9 mouse cellular contexts compared by ENCODE assay signal in the genomic region with DNA sequence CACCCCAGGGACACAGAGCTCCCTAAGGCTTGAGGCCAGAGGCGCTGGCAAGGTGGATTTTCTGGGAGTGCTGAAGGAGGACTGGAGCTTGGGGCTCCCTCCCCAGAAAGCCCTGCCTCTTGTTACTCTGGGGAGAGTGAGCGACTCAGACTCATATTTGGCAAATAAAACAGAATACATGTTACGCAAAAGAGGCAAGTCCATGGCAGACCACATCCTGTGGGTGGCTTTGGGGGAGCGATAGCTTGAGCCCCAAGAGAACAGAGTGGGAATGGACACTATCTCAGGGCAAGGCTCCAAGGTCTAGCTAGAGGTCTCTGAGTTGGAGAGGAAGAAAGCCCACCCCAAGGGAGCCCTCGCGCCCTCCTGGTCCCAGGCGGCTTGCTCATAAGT. TPM values are rescaled to one million over a fixed set of nuclear protein-coding genes. Genes with fewer than 3 reads are reported as not detected.
A peak's percentile ranks its signal among the peaks of the same experiment; 100 is the strongest.
DNase-seq lines count a peak whose midpoint lies in the region; ATAC-seq lines count a peak whose summit lies in the region.
"Had no signal": no experiment of that assay in that cellular context is flagged by ENCODE, and none has a peak within 500 bp of the region (broad histone marks: within the 10 kb centered on the region; RNA-seq: fewer than 3 reads in every experiment).

No protein-coding gene starts in this region.

- 74% methylated on average over 7 of the region's 7 CpGs for WGBS in midbrain, embryonic 14.5 days

- no peaks in the 10 kb centered on the region for H3K36me3 ChIP-seq in midbrain, embryonic 14.5 days (ENCODE audit: control insufficient read depth, insufficient read depth, low read length)
- H3K36me3 ChIP-seq: midbrain, embryonic 12.5 days had no signal

- H3K9me3 ChIP-seq in midbrain, embryonic 14.5 days (ENCODE audit: control insufficient read depth, low read length), result no peaks in the 10 kb centered on the region
- H3K9me3 ChIP-seq: midbrain, embryonic 12.5 days had no signal

- H3K4me1 ChIP-seq in midbrain, embryonic 14.5 days (ENCODE audit: control insufficient read depth, insufficient read depth, low read length), result peaks cover 16% of the 10 kb centered on the region; the same call in 1 of the 2 replicates

- H3K27ac ChIP-seq in midbrain, embryonic 14.5 days (replicated peaks; ENCODE audit: low read depth, low read length), result no peak overlapping the region
- H3K27ac ChIP-seq: midbrain, embryonic 12.5 days had no signal

- DNase-seq in thymus, postnatal 14 days, result peak; percentile 28
- no peak for DNase-seq in thymus, postnatal 0 days (ENCODE audit: low spot score)
- DNase-seq in kidney, postnatal 36 days, result peak; percentile 26 to 39
- DNase-seq in thymus, postnatal 25 days, result peak; percentile 19
- DNase-seq in midbrain, embryonic 14.5 days, result no peak
- no peak for DNase-seq in layer of hippocampus, adult 9-10 months (ENCODE audit: low spot score)
- DNase-seq in retina, embryonic 14.5 days (ENCODE audit: low spot score), result no peak

- H3K4me3 ChIP-seq in midbrain, embryonic 14.5 days (replicated peaks; ENCODE audit: low read depth, low read length), result no peak overlapping the region
- H3K4me3 ChIP-seq: midbrain, embryonic 12.5 days had no signal

- H3K4me2 ChIP-seq in midbrain, embryonic 14.5 days (ENCODE audit: low read length), result no peak overlapping the region
- H3K4me2 ChIP-seq: midbrain, embryonic 12.5 days had no signal

- ATAC-seq in granulocyte monocyte progenitor cell, adult 5-6 weeks (replicated peaks; ENCODE audit: poor library complexity, severe bottlenecking), result peak; percentile 23
- ATAC-seq in midbrain, embryonic 14.5 days (ENCODE audit: low FRiP score, low TSS enrichment), result no peak

- H3K27me3 ChIP-seq in midbrain, embryonic 14.5 days (ENCODE audit: control insufficient read depth, insufficient read depth, low read length), result peaks cover 16% of the 10 kb centered on the region; the same call in 1 of the 2 replicates

- H3K9ac ChIP-seq in midbrain, embryonic 14.5 days (replicated peaks; ENCODE audit: low read length), result no peak overlapping the region; the same call in 1 of the 2 replicates

RNA-seq across cellular contexts. Expression of a gene that starts 4.4 kb away (rescaled TPM):
- 3.0 and 3.5 TPM in 2 replicates for polyA plus RNA-seq in thymus, postnatal 0 days (2015; fragmentation: Nextera tagmentation; extraction: Ambion mirVana)
- 11.4 and 12.1 TPM in 2 replicates for total RNA-seq in granulocyte monocyte progenitor cell, adult 5-6 weeks (2014; fragmentation: Nextera tagmentation)
- 2.6 and 2.8 TPM in 2 replicates for total RNA-seq in granulocyte monocyte progenitor cell, adult 5-6 weeks (2017)
- polyA plus RNA-seq in midbrain, embryonic 14.5 days (2014; fragmentation: Nextera tagmentation; extraction: Ambion mirVana), result 0.22 and 0.46 TPM in 2 replicates

RNA-seq across cellular contexts. Expression of a gene that starts 38.3 kb away (rescaled TPM):
- 48.4 and 57.8 TPM in 2 replicates for polyA plus RNA-seq in thymus, postnatal 0 days (2015; fragmentation: Nextera tagmentation; extraction: Ambion mirVana)
- total RNA-seq in granulocyte monocyte progenitor cell, adult 5-6 weeks (2014; fragmentation: Nextera tagmentation), result 53.2 and 99.6 TPM in 2 replicates
- 42.4 and 52.9 TPM in 2 replicates for total RNA-seq in granulocyte monocyte progenitor cell, adult 5-6 weeks (2017)
- 171 and 183 TPM in 2 replicates for polyA plus RNA-seq in midbrain, embryonic 14.5 days (2014; fragmentation: Nextera tagmentation; extraction: Ambion mirVana)

RNA-seq across cellular contexts. Expression of a gene that starts 56.8 kb away (rescaled TPM):
- 37.3 and 38.2 TPM in 2 replicates for polyA plus RNA-seq in thymus, postnatal 0 days (2015; fragmentation: Nextera tagmentation; extraction: Ambion mirVana)
- total RNA-seq in granulocyte monocyte progenitor cell, adult 5-6 weeks (2014; fragmentation: Nextera tagmentation), result 23.9 and 28.5 TPM in 2 replicates
- 28.5 and 30.5 TPM in 2 replicates for total RNA-seq in granulocyte monocyte progenitor cell, adult 5-6 weeks (2017)
- polyA plus RNA-seq in midbrain, embryonic 14.5 days (2014; fragmentation: Nextera tagmentation; extraction: Ambion mirVana), result 27.7 and 31.2 TPM in 2 replicates

RNA-seq across cellular contexts. Expression of a gene that starts 57.8 kb away (rescaled TPM):
- 0.22 and 0.30 TPM in 2 replicates for polyA plus RNA-seq in thymus, postnatal 0 days (2015; fragmentation: Nextera tagmentation; extraction: Ambion mirVana)
- total RNA-seq in granulocyte monocyte progenitor cell, adult 5-6 weeks (2014; fragmentation: Nextera tagmentation), result not detected in 2 replicates
- total RNA-seq in granulocyte monocyte progenitor cell, adult 5-6 weeks (2017), result not detected in 2 replicates
- 0.92 and 1.0 TPM in 2 replicates for polyA plus RNA-seq in midbrain, embryonic 14.5 days (2014; fragmentation: Nextera tagmentation; extraction: Ambion mirVana)

Comparison
In these comparisons a context has a peak if more than half of its experiments do, and no peak if none do; other contexts are left out.
1. DNase-seq: peak in thymus, postnatal 14 days (single experiment), kidney, postnatal 36 days (2 of 2) and thymus, postnatal 25 days (single experiment); none in thymus, postnatal 0 days (single experiment), midbrain, embryonic 14.5 days (single experiment), layer of hippocampus, adult 9-10 months (single experiment) and retina, embryonic 14.5 days (single experiment).